Mouse (Mus musculus): ENCODE measurements around the gene Soat2. TPM values are rescaled to one million over a fixed set of nuclear protein-coding genes. Genes with fewer than 3 reads are reported as not detected.

The Soat2 gene
- total and polyA plus RNA-seq, 3 experiments = 0.28 to 10.4 (median 0.56) TPM

DNA sequence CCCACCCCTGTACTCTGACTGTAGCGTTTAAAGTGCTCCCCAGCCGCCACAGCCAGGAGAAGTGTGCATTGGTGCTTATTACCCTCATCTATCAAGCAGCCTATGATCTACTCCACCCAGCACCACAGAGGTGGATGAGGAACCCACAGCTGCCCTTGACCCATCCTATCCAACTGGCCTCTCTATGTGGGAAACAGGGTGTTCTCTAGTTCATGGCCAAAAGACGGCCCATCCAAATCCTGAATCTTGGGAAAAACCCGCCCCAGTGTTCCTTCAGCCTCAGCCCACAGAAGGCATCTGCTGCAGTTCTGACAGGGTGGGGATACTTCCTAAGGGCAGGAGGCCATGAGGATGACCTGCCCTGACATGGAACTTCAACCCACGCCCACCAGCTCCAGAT lies 29.8 kb upstream of the Soat2 start:
- in situ Hi-C loops (cut with MboI; ENCODE audit: low pct_ligation_motif_present, low pct_unique_long_range_greater_than_20kb, low sequenced_read_pairs) (no loop called here), dilution Hi-C loops (cut with MboI; ENCODE audit: extremely low pct_ligation_motif_present, extremely low pct_unique_long_range_greater_than_20kb, low sequenced_read_pairs) (no loop called here)

GRCm38 (mm10) chr15:102126303-102126702 lies 24.0 kb upstream of the Soat2 start:
- peaks cover 60 to 84% of the 10 kb centered on the region in 2 experiments for H3K36me3 ChIP-seq (replicated peaks in 1 of 2; ENCODE audit: control insufficient read depth in 1 of 2, insufficient read depth in 1 of 2, low read length in 1 of 2)
- H3K4me3 ChIP-seq (replicated peaks in 1 of 3; ENCODE audit: low read depth in 2 of 3, low read length in 2 of 3, poor library complexity in 1 of 3) = no peak overlapping the region
- in situ Hi-C loops (cut with MboI; ENCODE audit: low pct_ligation_motif_present, low pct_unique_long_range_greater_than_20kb, low sequenced_read_pairs) = no loop called here
- TF ChIP-seq RAD21 (IDR thresholded peaks at IDR 0.05; ENCODE audit: low read depth, low read length) = no peak
- no peak for TF ChIP-seq USF2 (conservative IDR thresholded peaks at IDR 0.05; ENCODE audit: low read depth, low read length)
- TF ChIP-seq NRF1 (IDR thresholded peaks at IDR 0.05; ENCODE audit: low read depth, low read length) = no peak
- TF ChIP-seq POLR2A (IDR thresholded peaks at IDR 0.05; ENCODE audit: low read depth, low read length) = no peak
- TF ChIP-seq TBP (conservative IDR thresholded peaks at IDR 0.05; ENCODE audit: low read depth, low read length) = no peak
- no peak for TF ChIP-seq POLR2AphosphoS2 (IDR thresholded peaks at IDR 0.05; ENCODE audit: low read depth, low read length)
- TF ChIP-seq MEF2A (IDR thresholded peaks at IDR 0.05; ENCODE audit: borderline replicate concordance, low read depth, low read length) = no peak
- no peak for TF ChIP-seq HCFC1 (IDR thresholded peaks at IDR 0.05; ENCODE audit: low read depth, low read length)
- TF ChIP-seq BHLHE40 (IDR thresholded peaks at IDR 0.05; ENCODE audit: low read depth, low read length) = no peak
- TF ChIP-seq MAX (IDR thresholded peaks at IDR 0.05; ENCODE audit: low read length) = no peak
- no peak for TF ChIP-seq KAT2A (IDR thresholded peaks at IDR 0.05; ENCODE audit: insufficient replicate concordance, low read length)
- TF ChIP-seq MXI1 (IDR thresholded peaks at IDR 0.05; ENCODE audit: low read depth, low read length) = no peak
- TF ChIP-seq MAFK (IDR thresholded peaks at IDR 0.05; ENCODE audit: insufficient replicate concordance, low read length) = no peak
- no peak for TF ChIP-seq SIN3A (IDR thresholded peaks at IDR 0.05; ENCODE audit: low read length)
- no peak for TF ChIP-seq ELF1 (IDR thresholded peaks at IDR 0.05; ENCODE audit: low read depth, low read length)
- TF ChIP-seq ZMIZ1 (IDR thresholded peaks at IDR 0.05; ENCODE audit: low read depth, low read length) = no peak
- TF ChIP-seq MYC (IDR thresholded peaks at IDR 0.05; ENCODE audit: low read depth, low read length) = no peak
- no peak for TF ChIP-seq UBTF (IDR thresholded peaks at IDR 0.05; ENCODE audit: low read depth, low read length)
- no peak for TF ChIP-seq CHD1 (IDR thresholded peaks at IDR 0.05; ENCODE audit: low read depth, low read length)
- DNase-seq (ENCODE audit: extremely low read depth) = no peak
- H3K27me3 ChIP-seq (replicated peaks) = no peaks in the 10 kb centered on the region
- H3K79me2 ChIP-seq (replicated peaks; ENCODE audit: control insufficient read depth, extremely low read depth, insufficient read depth, poor library complexity, severe bottlenecking) = no peaks in the 10 kb centered on the region
- H3K4me1 ChIP-seq (ENCODE audit: control insufficient read depth in 1 of 2, insufficient read depth in 2 of 2) = no peaks in the 10 kb centered on the region
- no peak overlapping the region for H3K9ac ChIP-seq (ENCODE audit: insufficient read depth, low read depth)
- dilution Hi-C loops (cut with MboI; ENCODE audit: extremely low pct_ligation_motif_present, extremely low pct_unique_long_range_greater_than_20kb, low sequenced_read_pairs) = no loop called here
- H3K4me2 ChIP-seq (ENCODE audit: insufficient read depth, low read depth, poor library complexity, severe bottlenecking) = no peak overlapping the region
- no peak overlapping the region for H3K27ac ChIP-seq (ENCODE audit: insufficient read depth, low read depth)
- no peaks in the 10 kb centered on the region for H3K9me3 ChIP-seq (replicated peaks; ENCODE audit: low read length)

More for the DNA sequence above, 29.8 kb upstream of the Soat2 start:
- Histone ChIP-seq H3K9ac (ENCODE audit: insufficient read depth, low read depth) (no peak overlapping the region), H3K4me1 (ENCODE audit: control insufficient read depth in 1 of 2, insufficient read depth in 2 of 2) (no peaks in the 10 kb centered on the region), H3K79me2 (replicated peaks; ENCODE audit: control insufficient read depth, extremely low read depth, insufficient read depth, poor library complexity, severe bottlenecking) (no peaks in the 10 kb centered on the region), H3K4me3 (replicated peaks in 1 of 3; ENCODE audit: low read depth in 2 of 3, low read length in 2 of 3, poor library complexity in 1 of 3) (no peak overlapping the region), H3K4me2 (ENCODE audit: insufficient read depth, low read depth, poor library complexity, severe bottlenecking) (no peak overlapping the region), H3K9me3 (replicated peaks; ENCODE audit: low read length) (no peaks in the 10 kb centered on the region), H3K27ac (ENCODE audit: insufficient read depth, low read depth) (no peak overlapping the region), H3K36me3 (replicated peaks in 1 of 2; ENCODE audit: control insufficient read depth in 1 of 2, insufficient read depth in 1 of 2, low read length in 1 of 2) (peaks cover 63 to 88% of the 10 kb centered on the region in 2 experiments), H3K27me3 (replicated peaks) (no peaks in the 10 kb centered on the region)
- DNase-seq (ENCODE audit: extremely low read depth) = no peak
- TF ChIP-seq POLR2A (IDR thresholded peaks at IDR 0.05; ENCODE audit: low read depth, low read length) = no peak
- no peak for TF ChIP-seq GABPA (IDR thresholded peaks at IDR 0.05; ENCODE audit: insufficient replicate concordance, low read depth, low read length)
- no peak for TF ChIP-seq NRF1 (IDR thresholded peaks at IDR 0.05; ENCODE audit: low read depth, low read length)
- TF ChIP-seq CHD1 (IDR thresholded peaks at IDR 0.05; ENCODE audit: low read depth, low read length) = no peak
- no peak for TF ChIP-seq PAX5 (IDR thresholded peaks at IDR 0.05; ENCODE audit: low read length)
- no peak for TF ChIP-seq HCFC1 (IDR thresholded peaks at IDR 0.05; ENCODE audit: low read depth, low read length)
- TF ChIP-seq CTCF (conservative IDR thresholded peaks at IDR 0.05 in 1 of 2, IDR thresholded peaks at IDR 0.05 in 1 of 2; ENCODE audit: low read depth in 2 of 2, low read length in 2 of 2) = no peak
- no peak for TF ChIP-seq KAT2A (IDR thresholded peaks at IDR 0.05; ENCODE audit: insufficient replicate concordance, low read length)
- no peak for TF ChIP-seq MAZ (IDR thresholded peaks at IDR 0.05; ENCODE audit: low read depth, low read length)

Measured in CH12.LX (cell line).